Mouse (Mus musculus): ENCODE results near the gene Trim71. TPM values are rescaled to one million over a fixed set of nuclear protein-coding genes. Genes with fewer than 3 reads are reported as not detected.

Gene Trim71
- polyA plus RNA-seq, 1 experiment from 2014 or later, result 4.1 TPM

- 0 out of 2 replicates have a peak, but pooled peaks cover under 1% of the 10 kb centered on the region for H3K27me3 ChIP-seq (replicated peaks)
- peaks cover 26% of the 10 kb centered on the region for H3K4me1 ChIP-seq (replicated peaks)
- no peak overlapping the region for H3K9ac ChIP-seq
- 0 out of 2 replicates have a peak overlapping the region, but pooled peaks have one; percentile 45 for H3K27ac ChIP-seq
- ATAC-seq, result no peak
- H3K36me3 ChIP-seq, result no peaks in the 10 kb centered on the region
- no peak overlapping the region for H3K4me3 ChIP-seq (replicated peaks)
- no peaks in the 10 kb centered on the region for H3K9me3 ChIP-seq
- H3K4me2 ChIP-seq (replicated peaks), result no peak overlapping the region
Observed at GRCm38 (mm10) chr9:114553828-114554227, 10.3 kb downstream of the Trim71 start.

- ATAC-seq, result no peak
- no peaks in the 10 kb centered on the region for H3K36me3 ChIP-seq
- H3K4me2 ChIP-seq (replicated peaks), result 0 out of 2 replicates have a peak overlapping the region, but pooled peaks have one; percentile 6
- no peak overlapping the region for H3K9ac ChIP-seq
- H3K27ac ChIP-seq, result peak overlapping the region; percentile 36; the same call in 1 of the 2 replicates
- H3K4me3 ChIP-seq (replicated peaks), result no peak overlapping the region
- peaks cover 29% of the 10 kb centered on the region for H3K4me1 ChIP-seq (replicated peaks)
- WGBS, result 26% methylated on average over 6 of the region's 6 CpGs
- no peaks in the 10 kb centered on the region for H3K9me3 ChIP-seq
- no peaks in the 10 kb centered on the region for H3K27me3 ChIP-seq (replicated peaks)
Observed at GRCm38 (mm10) chr9:114550033-114550432, 14.1 kb downstream of the Trim71 start.

- no peak overlapping the region; the same call in 1 of the 2 replicates for H3K4me2 ChIP-seq (replicated peaks)
- H3K4me3 ChIP-seq (replicated peaks), result no peak overlapping the region
- H3K27ac ChIP-seq, result 0 out of 2 replicates have a peak overlapping the region, but pooled peaks have one; percentile 5
- H3K36me3 ChIP-seq, result no peaks in the 10 kb centered on the region
- H3K4me1 ChIP-seq (replicated peaks), result peaks cover 31% of the 10 kb centered on the region
- 32% methylated on average over 5 of the region's 5 CpGs for WGBS
- no peak overlapping the region for H3K9ac ChIP-seq
- H3K27me3 ChIP-seq (replicated peaks), result no peaks in the 10 kb centered on the region
- no peak for ATAC-seq
- H3K9me3 ChIP-seq, result no peaks in the 10 kb centered on the region
Observed at GRCm38 (mm10) chr9:114549117-114549516, 15.1 kb downstream of the Trim71 start.

- no peak overlapping the region for H3K9ac ChIP-seq
- H3K27ac ChIP-seq, result peak overlapping the region; percentile 88
- ATAC-seq, result no peak
- no peak overlapping the region for H3K4me3 ChIP-seq (replicated peaks)
- no peaks in the 10 kb centered on the region for H3K27me3 ChIP-seq (replicated peaks)
- peak overlapping the region; percentile 40 for H3K4me2 ChIP-seq (replicated peaks)
- peaks cover 36% of the 10 kb centered on the region for H3K4me1 ChIP-seq (replicated peaks)
- H3K36me3 ChIP-seq, result no peaks in the 10 kb centered on the region
- H3K9me3 ChIP-seq, result no peaks in the 10 kb centered on the region
- 37% methylated on average over 4 of the region's 4 CpGs for WGBS
Observed at GRCm38 (mm10) chr9:114548496-114548895, 15.7 kb downstream of the Trim71 start.

- no peak overlapping the region for H3K4me3 ChIP-seq (replicated peaks)
- H3K27me3 ChIP-seq (replicated peaks), result no peaks in the 10 kb centered on the region
Observed at GRCm38 (mm10) chr9:114547643-114548077, 16.5 kb downstream of the Trim71 start.

GRCm38 (mm10) chr9:114546765-114547164 lies 17.4 kb downstream of the Trim71 start:
- no peaks in the 10 kb centered on the region for H3K36me3 ChIP-seq
- H3K9me3 ChIP-seq, result no peaks in the 10 kb centered on the region
- peaks cover 36% of the 10 kb centered on the region for H3K4me1 ChIP-seq (replicated peaks)
- ATAC-seq, result no peak
- WGBS, result 53% methylated on average over 12 of the region's 12 CpGs
- peak overlapping the region; percentile 47; the same call in 1 of the 2 replicates for H3K4me2 ChIP-seq (replicated peaks)
- H3K27me3 ChIP-seq (replicated peaks), result no peaks in the 10 kb centered on the region
- no peak overlapping the region for H3K4me3 ChIP-seq (replicated peaks)
- no peak overlapping the region for H3K9ac ChIP-seq
- H3K27ac ChIP-seq, result peak overlapping the region; percentile 88

More at GRCm38 (mm10) chr9:114547643-114548077, 16.5 kb downstream of the Trim71 start:
- no peak overlapping the region for H3K9ac ChIP-seq
- H3K36me3 ChIP-seq, result no peaks in the 10 kb centered on the region
- H3K4me2 ChIP-seq (replicated peaks), result peak overlapping the region; percentile 47
- H3K9me3 ChIP-seq, result no peaks in the 10 kb centered on the region
- H3K4me1 ChIP-seq (replicated peaks), result peaks cover 36% of the 10 kb centered on the region
- WGBS, result 47% methylated on average over 6 of the region's 6 CpGs
- peak overlapping the region; percentile 88 for H3K27ac ChIP-seq
- ATAC-seq, result peak; percentile 80

- Histone ChIP-seq H3K4me1 (replicated peaks) (peaks cover 40% of the 10 kb centered on the region), H3K9ac (no peak overlapping the region), H3K36me3 (no peaks in the 10 kb centered on the region), H3K27ac (peak overlapping the region; percentile 88), H3K9me3 (no peaks in the 10 kb centered on the region), H3K4me3 (replicated peaks) (no peak overlapping the region), H3K4me2 (replicated peaks) (peak overlapping the region; percentile 43), H3K27me3 (replicated peaks) (no peaks in the 10 kb centered on the region)
- no peak for ATAC-seq
- WGBS, result 33% methylated on average over 9 of the region's 9 CpGs
Observed at GRCm38 (mm10) chr9:114544754-114545393, 19.3 kb downstream of the Trim71 start.

- no peaks in the 10 kb centered on the region for H3K9me3 ChIP-seq
- peak; percentile 65 for ATAC-seq
Observed at GRCm38 (mm10) chr9:114543882-114544753, 20.1 kb downstream of the Trim71 start.

GRCm38 (mm10) chr9:114541279-114541741 lies 22.9 kb downstream of the Trim71 start:
- Histone ChIP-seq H3K4me2 (replicated peaks) (no peak overlapping the region), H3K27me3 (replicated peaks) (no peaks in the 10 kb centered on the region), H3K9me3 (no peaks in the 10 kb centered on the region), H3K36me3 (no peaks in the 10 kb centered on the region), H3K9ac (no peak overlapping the region), H3K4me1 (replicated peaks) (peaks cover 39% of the 10 kb centered on the region), H3K4me3 (replicated peaks) (no peak overlapping the region), H3K27ac (0 out of 2 replicates have a peak overlapping the region, but pooled peaks have one; percentile 1)
- WGBS, result 28% methylated on average over 1 of the region's 1 CpGs
- ATAC-seq, result peak; percentile 55

More at GRCm38 (mm10) chr9:114543882-114544753, 20.1 kb downstream of the Trim71 start:
- H3K4me3 ChIP-seq (replicated peaks), result no peak overlapping the region
- H3K36me3 ChIP-seq, result no peaks in the 10 kb centered on the region
- whole genome bisulfite sequencing, result 51% methylated on average over 16 of the region's 17 CpGs
- 0 out of 2 replicates have a peak overlapping the region, but pooled peaks have one; percentile 88 for H3K27ac ChIP-seq
- peaks cover 37% of the 10 kb centered on the region for H3K4me1 ChIP-seq (replicated peaks)
- H3K9ac ChIP-seq, result no peak overlapping the region
- H3K27me3 ChIP-seq (replicated peaks), result no peaks in the 10 kb centered on the region
- peak overlapping the region; percentile 43 for H3K4me2 ChIP-seq (replicated peaks)

- Histone ChIP-seq H3K4me3 (replicated peaks) (no peak overlapping the region), H3K9me3 (no peaks in the 10 kb centered on the region), H3K27me3 (replicated peaks) (no peaks in the 10 kb centered on the region), H3K4me1 (replicated peaks) (peaks cover 23% of the 10 kb centered on the region), H3K27ac (no peak overlapping the region), H3K36me3 (no peaks in the 10 kb centered on the region), H3K9ac (no peak overlapping the region), H3K4me2 (replicated peaks) (no peak overlapping the region)
- WGBS, result 59% methylated on average over 7 of the region's 7 CpGs
- ATAC-seq, result no peak
Observed at GRCm38 (mm10) chr9:114538996-114539563, 25.1 kb downstream of the Trim71 start.

GRCm38 (mm10) chr9:114536628-114537027 lies 27.5 kb downstream of the Trim71 start:
- Histone ChIP-seq H3K4me2 (replicated peaks) (no peak overlapping the region), H3K4me1 (replicated peaks) (peaks cover 18% of the 10 kb centered on the region), H3K9ac (0 out of 2 replicates have a peak overlapping the region, but pooled peaks have one; percentile 3), H3K4me3 (replicated peaks) (no peak overlapping the region), H3K9me3 (no peaks in the 10 kb centered on the region), H3K27me3 (replicated peaks) (no peaks in the 10 kb centered on the region), H3K27ac (no peak overlapping the region), H3K36me3 (no peaks in the 10 kb centered on the region)
- WGBS, result 32% methylated on average over 2 of the region's 2 CpGs
- peak; percentile 45 for ATAC-seq

Data from intestine, embryonic 15.5 days (tissue).